Comparison of ENCODE assay signal across 8 mouse cellular contexts in genomic region chr10:71218228-71218892, GRCm38 (mm10). TPM values are rescaled to one million over a fixed set of nuclear protein-coding genes. Genes with fewer than 3 reads are reported as not detected.
A peak's percentile ranks its signal among the peaks of the same experiment; 100 is the strongest.
DNase-seq lines count a peak whose midpoint lies in the region; ATAC-seq and TF ChIP-seq lines count a peak whose summit lies in the region.

No protein-coding gene starts in this region.

- peak overlapping the region; percentile 39 for H3K4me2 ChIP-seq in forebrain, embryonic 16.5 days (ENCODE audit: low read length)

- 14% methylated on average over 8 of the region's 8 CpGs for WGBS in forebrain, embryonic 16.5 days
- 17% methylated on average over 8 of the region's 8 CpGs for WGBS in lung, adult 2 months
- WGBS in thymus, adult 2 months = 27% methylated on average over 8 of the region's 8 CpGs

- peak; percentile 39 for DNase-seq in G1E (ENCODE audit: low spot score)
- DNase-seq in cerebellum, adult 11-12 months = peak; percentile 61
- DNase-seq in heart, postnatal 36 days = peak; percentile 83 to 86
- DNase-seq in layer of hippocampus, adult 18-20 months (ENCODE audit: low spot score in 2 of 2) = peak; percentile 66 to 94
- DNase-seq in lung, adult 2 months = peak; percentile 66
- DNase-seq in ovary, adult 18-20 months (ENCODE audit: low spot score) = peak; percentile 36
- DNase-seq in thymus, adult 2 months = peak; percentile 66

- no peak overlapping the region for H3K4me3 ChIP-seq in G1E (ENCODE audit: low read depth, low read length)
- no peak overlapping the region; the same call in 1 of the 2 replicates for H3K4me3 ChIP-seq in forebrain, embryonic 16.5 days (replicated peaks; ENCODE audit: low read length)
- no peak overlapping the region for H3K4me3 ChIP-seq in lung, adult 2 months (replicated peaks; ENCODE audit: extremely low read depth, low read depth, low read length)
- no peak overlapping the region for H3K4me3 ChIP-seq in thymus, adult 2 months (ENCODE audit: control insufficient read depth, insufficient read depth, low read length)

- H3K4me1 ChIP-seq in G1E (ENCODE audit: insufficient read depth, low read depth, low read length) = no peaks in the 10 kb centered on the region
- H3K4me1 ChIP-seq in forebrain, embryonic 16.5 days (replicated peaks; ENCODE audit: control insufficient read depth, insufficient read depth, low read length) = peaks cover 9% of the 10 kb centered on the region
- H3K4me1 ChIP-seq in lung, adult 2 months (ENCODE audit: control insufficient read depth, insufficient read depth, low read length) = no peaks in the 10 kb centered on the region
- peaks cover 8% of the 10 kb centered on the region for H3K4me1 ChIP-seq in thymus, adult 2 months (replicated peaks; ENCODE audit: control insufficient read depth, insufficient read depth, low read length)

- H3K27me3 ChIP-seq in G1E (ENCODE audit: insufficient read depth, low read length) = no peaks in the 10 kb centered on the region
- no peaks in the 10 kb centered on the region for H3K27me3 ChIP-seq in forebrain, embryonic 16.5 days (replicated peaks; ENCODE audit: control insufficient read depth, insufficient read depth, low read length)
- no peaks in the 10 kb centered on the region for H3K27me3 ChIP-seq in thymus, adult 2 months (ENCODE audit: control insufficient read depth, insufficient read depth, low read length)

- H3K9me3 ChIP-seq in G1E (replicated peaks) = no peaks in the 10 kb centered on the region
- H3K9me3 ChIP-seq in forebrain, embryonic 16.5 days (ENCODE audit: control insufficient read depth, low read length) = no peaks in the 10 kb centered on the region

- no peak overlapping the region for H3K9ac ChIP-seq in forebrain, embryonic 16.5 days (replicated peaks; ENCODE audit: low read depth, low read length)

- TF ChIP-seq CTCF in G1E (IDR thresholded peaks at IDR 0.05; ENCODE audit: low read depth, low read length) = peak; percentile 66; the same call in 1 of the 2 replicates
- TF ChIP-seq CTCF in lung, adult 2 months (IDR thresholded peaks at IDR 0.05; ENCODE audit: insufficient read depth, low read length) = peak; percentile 90
- TF ChIP-seq CTCF in thymus, adult 2 months (IDR thresholded peaks at IDR 0.05; ENCODE audit: borderline replicate concordance, control insufficient read depth, extremely low read depth, insufficient read depth, low read length, poor library complexity) = no peak

- H3K27ac ChIP-seq in forebrain, embryonic 16.5 days (ENCODE audit: low read length) = no peak overlapping the region
- H3K27ac ChIP-seq in thymus, adult 2 months (ENCODE audit: control insufficient read depth, insufficient read depth, low read length) = no peak overlapping the region

- intact Hi-C loops in heart, postnatal 36 days (cut with DNase I) = loop anchor here (5.0 to 10.0 kb wide), 8 partner anchors 124 to 901 kb away; no protein-coding TSS in a partner anchor

- peaks cover 30% of the 10 kb centered on the region for H3K36me3 ChIP-seq in G1E (replicated peaks)
- no peaks in the 10 kb centered on the region for H3K36me3 ChIP-seq in forebrain, embryonic 16.5 days (ENCODE audit: control insufficient read depth, insufficient read depth)
- H3K36me3 ChIP-seq in thymus, adult 2 months (ENCODE audit: control insufficient read depth, insufficient read depth, low read length) = no peaks in the 10 kb centered on the region

- ATAC-seq in G1E (ENCODE audit: extremely low read depth, insufficient number of reproducible peaks, low FRiP score, poor library complexity, severe bottlenecking) = peak; percentile 73
- ATAC-seq in forebrain, embryonic 16.5 days = peak; percentile 51

- TF ChIP-seq POLR2A in lung, adult 2 months (IDR thresholded peaks at IDR 0.05; ENCODE audit: borderline replicate concordance, extremely low read depth, low read depth, low read length) = no peak
- no peak for TF ChIP-seq POLR2A in thymus, adult 2 months (IDR thresholded peaks at IDR 0.05; ENCODE audit: control insufficient read depth, extremely low read depth, insufficient read depth, low read length, poor library complexity)

RNA-seq across cellular contexts. Expression of gene Tfam, which starts 19.7 kb away (rescaled TPM):
- 26.2 and 30.1 TPM in 2 replicates for total RNA-seq in G1E (2014; fragmentation: Nextera tagmentation)
- total RNA-seq in G1E (2017) = 98.2 and 119 TPM in 2 replicates
- polyA plus RNA-seq in G1E (2012) = 9.8 and 12.9 TPM in 2 replicates
- 52.2 and 71.6 TPM in 2 replicates for polyA plus RNA-seq in forebrain, embryonic 16.5 days (2015; fragmentation: Nextera tagmentation; extraction: Ambion mirVana)
- 10 to 100 TPM; 59.6 to 70.2 TPM for total RNA-seq in heart, postnatal 36 days (2021)
- 10 to 100 TPM; 37.4 to 44.4 TPM for total RNA-seq in layer of hippocampus, adult 18-20 months (2021)
- 4.5 and 5.1 TPM in 2 replicates for polyA plus RNA-seq in lung, adult 2 months (2012; rRNA removed)
- polyA plus RNA-seq in thymus, adult 2 months (2012; rRNA removed) = 12.4 and 12.6 TPM in 2 replicates

RNA-seq across cellular contexts. Expression of gene Bicc1, which starts 58.9 kb away (rescaled TPM):
- total RNA-seq in G1E (2014; fragmentation: Nextera tagmentation) = not detected in 2 replicates
- 0.16 TPM in 1 of 2 replicates, not detected in the other for total RNA-seq in G1E (2017)
- not detected in 2 replicates for polyA plus RNA-seq in G1E (2012)
- 3.1 and 4.3 TPM in 2 replicates for polyA plus RNA-seq in forebrain, embryonic 16.5 days (2015; fragmentation: Nextera tagmentation; extraction: Ambion mirVana)
- total RNA-seq in heart, postnatal 36 days (2021) = 10 to 100 TPM; 16.4 to 22.2 TPM
- 1 to 10 TPM; 3.6 to 4.1 TPM for total RNA-seq in layer of hippocampus, adult 18-20 months (2021)
- polyA plus RNA-seq in lung, adult 2 months (2012; rRNA removed) = 22.8 and 23.5 TPM in 2 replicates
- 2.7 and 3.2 TPM in 2 replicates for polyA plus RNA-seq in thymus, adult 2 months (2012; rRNA removed)
